Mouse (Mus musculus) testis, adult 2 months (tissue): ENCODE data around the gene Arhgap35.

Experiments
- CTCF ChIP-seq: fragments of 200-500 bp; IDR thresholded peaks from 2 replicates; pipeline ENCODE4 v1.5.1; 2012; ENCODE audit warnings: low read depth, mild to moderate bottlenecking, inconsistent platforms, low read length, moderate library complexity; ENCODE audit not compliant: control insufficient read depth, insufficient read depth, insufficient replicate concordance
- POLR2A ChIP-seq: fragments of 200-500 bp; IDR thresholded peaks from 2 replicates; pipeline ENCODE4 v1.6.1; 2012; ENCODE audit warnings: low read depth, mild to moderate bottlenecking, inconsistent platforms, low read length, moderate library complexity; ENCODE audit not compliant: control insufficient read depth

- TF ChIP-seq CTCF (no peak), POLR2A (no peak)
Measured at GRCm38 (mm10) chr7:16499671-16500104, 115.1 kb downstream of the Arhgap35 start.
